In genomic region chr9:70140871-70141796, GRCm38 (mm10) we compare ENCODE assay signal across 8 mouse cellular contexts. TPM values are rescaled to one million over a fixed set of nuclear protein-coding genes. Genes with fewer than 3 reads are reported as not detected.
DNase-seq lines count a peak whose midpoint lies in the region; ATAC-seq and TF ChIP-seq lines count a peak whose summit lies in the region.

No protein-coding gene starts in this region.

- H3K36me3 ChIP-seq in spleen, adult 2 months (ENCODE audit: control insufficient read depth, insufficient read depth, low read length): no peaks in the 10 kb centered on the region
- no peaks in the 10 kb centered on the region for H3K36me3 ChIP-seq in embryonic facial prominence, embryonic 13.5 days
- no peaks in the 10 kb centered on the region for H3K36me3 ChIP-seq in heart, embryonic 10.5 days
- H3K36me3 ChIP-seq in kidney, embryonic 14.5 days (ENCODE audit: control insufficient read depth, insufficient read depth, low read length): no peaks in the 10 kb centered on the region
- H3K36me3 ChIP-seq in limb, embryonic 12.5 days: no peaks in the 10 kb centered on the region
- H3K36me3 ChIP-seq in midbrain, embryonic 16.5 days (ENCODE audit: control insufficient read depth, insufficient read depth, low read length): no peaks in the 10 kb centered on the region

- peak overlapping the region; percentile 95 for H3K4me2 ChIP-seq in embryonic facial prominence, embryonic 13.5 days
- peak overlapping the region; percentile 98 for H3K4me2 ChIP-seq in kidney, embryonic 14.5 days (replicated peaks; ENCODE audit: low read depth, low read length)
- H3K4me2 ChIP-seq in limb, embryonic 12.5 days: peak overlapping the region; percentile 99
- peak overlapping the region; percentile 90 for H3K4me2 ChIP-seq in midbrain, embryonic 16.5 days (ENCODE audit: low read length)

- no peak for TF ChIP-seq CTCF in spleen, adult 2 months (IDR thresholded peaks at IDR 0.05; ENCODE audit: extremely low read depth, insufficient read depth, insufficient read length, insufficient replicate concordance)

- DNase-seq in spleen, adult 2 months (ENCODE audit: low read depth in 1 of 2, low spot score in 2 of 2): peak in 1 of 2 experiments; percentile 21
- no peak for DNase-seq in spleen, adult 12 weeks (ENCODE audit: low spot score)
- DNase-seq in heart, embryonic 10.5 days (ENCODE audit: low spot score): peak; percentile 77
- peak; percentile 82 for DNase-seq in telencephalon, adult 2 months (ENCODE audit: low read depth, low spot score)

- 2% methylated on average over 87 of the region's 87 CpGs for WGBS in spleen, adult 2 months
- 1% methylated on average over 84 of the region's 87 CpGs for WGBS in embryonic facial prominence, embryonic 13.5 days
- WGBS in heart, embryonic 10.5 days: under 1% methylated on average over 85 of the region's 87 CpGs
- WGBS in kidney, embryonic 14.5 days: under 1% methylated on average over 84 of the region's 87 CpGs
- WGBS in limb, embryonic 12.5 days: under 1% methylated on average over 66 of the region's 87 CpGs
- under 1% methylated on average over 49 of the region's 87 CpGs for WGBS in midbrain, embryonic 16.5 days

- H3K4me1 ChIP-seq in spleen, adult 2 months (ENCODE audit: control insufficient read depth, insufficient read depth, insufficient read length): peaks cover 7% of the 10 kb centered on the region
- peaks cover 24% of the 10 kb centered on the region for H3K4me1 ChIP-seq in embryonic facial prominence, embryonic 13.5 days
- peaks cover 29% of the 10 kb centered on the region for H3K4me1 ChIP-seq in heart, embryonic 10.5 days
- H3K4me1 ChIP-seq in kidney, embryonic 14.5 days (ENCODE audit: control insufficient read depth, insufficient read depth, low read length): peaks cover 28% of the 10 kb centered on the region
- H3K4me1 ChIP-seq in limb, embryonic 12.5 days (replicated peaks): peaks cover 28% of the 10 kb centered on the region
- H3K4me1 ChIP-seq in midbrain, embryonic 16.5 days (ENCODE audit: control insufficient read depth, insufficient read depth, low read length): 0 out of 2 replicates have a peak, but pooled peaks cover 4% of the 10 kb centered on the region

- peak; percentile 37; the same call in 1 of the 2 replicates for ATAC-seq in embryonic facial prominence, embryonic 13.5 days (ENCODE audit: insufficient number of reproducible peaks, insufficient read depth, low FRiP score, low TSS enrichment, low read depth)
- ATAC-seq in kidney, embryonic 14.5 days (ENCODE audit: low FRiP score, low TSS enrichment): peak; percentile 50
- peak; percentile 75; the same call in 1 of the 2 replicates for ATAC-seq in limb, embryonic 12.5 days (ENCODE audit: insufficient number of reproducible peaks, insufficient read depth, low FRiP score, low TSS enrichment, low read depth)
- ATAC-seq in midbrain, embryonic 16.5 days: peak; percentile 93

- no peaks in the 10 kb centered on the region for H3K9me3 ChIP-seq in embryonic facial prominence, embryonic 13.5 days
- no peaks in the 10 kb centered on the region for H3K9me3 ChIP-seq in heart, embryonic 10.5 days
- H3K9me3 ChIP-seq in kidney, embryonic 14.5 days (ENCODE audit: control insufficient read depth, low read length): no peaks in the 10 kb centered on the region
- H3K9me3 ChIP-seq in limb, embryonic 12.5 days: no peaks in the 10 kb centered on the region
- H3K9me3 ChIP-seq in midbrain, embryonic 16.5 days (replicated peaks; ENCODE audit: control insufficient read depth, low read length, poor library complexity, severe bottlenecking): no peaks in the 10 kb centered on the region

- peaks cover 12% of the 10 kb centered on the region for H3K27me3 ChIP-seq in spleen, adult 2 months (ENCODE audit: control insufficient read depth, insufficient read depth, low read length)
- H3K27me3 ChIP-seq in embryonic facial prominence, embryonic 13.5 days: peaks cover 40% of the 10 kb centered on the region
- peaks cover 37% of the 10 kb centered on the region for H3K27me3 ChIP-seq in heart, embryonic 10.5 days (ENCODE audit: insufficient read depth, poor library complexity, severe bottlenecking)
- peaks cover 5% of the 10 kb centered on the region; the same call in 1 of the 2 replicates for H3K27me3 ChIP-seq in kidney, embryonic 14.5 days (ENCODE audit: control insufficient read depth, insufficient read depth, low read length)
- H3K27me3 ChIP-seq in limb, embryonic 12.5 days: peaks cover 47% of the 10 kb centered on the region
- no peaks in the 10 kb centered on the region for H3K27me3 ChIP-seq in midbrain, embryonic 16.5 days (ENCODE audit: control insufficient read depth, insufficient read depth, low read depth, low read length)

- no peak for TF ChIP-seq POLR2A in spleen, adult 2 months (IDR thresholded peaks at IDR 0.05; ENCODE audit: low read depth, low read length)

- peak overlapping the region; percentile 75 for H3K9ac ChIP-seq in embryonic facial prominence, embryonic 13.5 days
- H3K9ac ChIP-seq in kidney, embryonic 14.5 days (ENCODE audit: low read depth, low read length): peak overlapping the region; percentile 63
- peak overlapping the region; percentile 56 for H3K9ac ChIP-seq in limb, embryonic 12.5 days (replicated peaks)
- H3K9ac ChIP-seq in midbrain, embryonic 16.5 days (ENCODE audit: low read depth, low read length): peak overlapping the region; percentile 80

- peak overlapping the region; percentile 45; the same call in 1 of the 2 replicates for H3K4me3 ChIP-seq in spleen, adult 2 months (ENCODE audit: extremely low read depth, insufficient read depth, insufficient read length)
- peak overlapping the region; percentile 69 for H3K4me3 ChIP-seq in embryonic facial prominence, embryonic 13.5 days
- peak overlapping the region; percentile 77 for H3K4me3 ChIP-seq in heart, embryonic 10.5 days
- H3K4me3 ChIP-seq in kidney, embryonic 14.5 days (ENCODE audit: low read length): peak overlapping the region; percentile 70
- H3K4me3 ChIP-seq in limb, embryonic 12.5 days (replicated peaks): peak overlapping the region; percentile 66
- H3K4me3 ChIP-seq in midbrain, embryonic 16.5 days (ENCODE audit: low read depth, low read length): peak overlapping the region; percentile 67

- no peak overlapping the region for H3K27ac ChIP-seq in spleen, adult 2 months (ENCODE audit: insufficient read depth, low read length)
- H3K27ac ChIP-seq in embryonic facial prominence, embryonic 13.5 days: no peak overlapping the region
- peak overlapping the region; percentile 85 for H3K27ac ChIP-seq in heart, embryonic 10.5 days
- H3K27ac ChIP-seq in kidney, embryonic 14.5 days (ENCODE audit: low read depth, low read length): 0 out of 2 replicates have a peak overlapping the region, but pooled peaks have one; percentile 24
- no peak overlapping the region for H3K27ac ChIP-seq in limb, embryonic 12.5 days
- H3K27ac ChIP-seq in midbrain, embryonic 16.5 days (ENCODE audit: low read length): peak overlapping the region; percentile 47

RNA-seq across cellular contexts. Expression of gene Fam81a, which starts 1.2 kb away (rescaled TPM):
- polyA plus RNA-seq in spleen, adult 2 months (2012; rRNA removed): 0.26 and 0.50 TPM in 2 replicates
- 8.5 and 12.1 TPM in 2 replicates for polyA plus RNA-seq in embryonic facial prominence, embryonic 13.5 days (2015; fragmentation: Nextera tagmentation; extraction: Ambion mirVana)
- polyA plus RNA-seq in heart, embryonic 10.5 days (2016; fragmentation: Nextera tagmentation; extraction: Ambion mirVana): 8.4 and 18.1 TPM in 2 replicates
- polyA plus RNA-seq in kidney, embryonic 14.5 days (2014; fragmentation: Nextera tagmentation; extraction: Ambion mirVana): 10.9 and 13.0 TPM in 2 replicates
- polyA plus RNA-seq in limb, embryonic 12.5 days (2016; fragmentation: Nextera tagmentation; extraction: Ambion mirVana): 1.7 and 2.4 TPM in 2 replicates
- 9.6 and 10.8 TPM in 2 replicates for polyA plus RNA-seq in midbrain, embryonic 16.5 days (2015; fragmentation: Nextera tagmentation; extraction: Ambion mirVana)

Comparison
In these comparisons a context has a peak if more than half of its experiments do, and no peak if none do; other contexts are left out.
1. H3K27ac ChIP-seq: peak in heart, embryonic 10.5 days (single experiment), kidney, embryonic 14.5 days (single experiment) and midbrain, embryonic 16.5 days (single experiment); none in spleen, adult 2 months (single experiment), embryonic facial prominence, embryonic 13.5 days (single experiment) and limb, embryonic 12.5 days (single experiment).
2. ATAC-seq: peak in every context shown above with its lines; median percentile 93 in midbrain, embryonic 16.5 days; 75 in limb, embryonic 12.5 days; 50 in kidney, embryonic 14.5 days; 37 in embryonic facial prominence, embryonic 13.5 days.
3. Peak in every context shown above with its lines, with median percentiles within 50 percentile points of each other: H3K4me3 ChIP-seq, H3K4me2 ChIP-seq and H3K9ac ChIP-seq.